Mouse (Mus musculus) midbrain, postnatal 0 days (tissue): ENCODE measurements around the gene Ttc39d. TPM values are rescaled to one million over a fixed set of nuclear protein-coding genes. Genes with fewer than 3 reads are reported as not detected.

Experiments used
- ATAC-seq: fragments of 200-750 bp; cut with Nextera tagmentation; 2 replicates; pipeline ENCODE4 v1.8.0; 2017; ENCODE audit warnings: moderate number of reproducible peaks, mild to moderate bottlenecking, moderate TSS enrichment, moderate library complexity; ENCODE audit not compliant: low FRiP score
- DNase-seq: peaks from one replicate; pipeline ENCODE4 v3.0.0-alpha.2; 2015; ENCODE audit warnings: low spot score
- H3K27ac ChIP-seq: fragments of 300-500 bp; sonication (generic); 2 replicates; pipeline ENCODE4 v1.5.1; 2014; ENCODE audit warnings: low read depth, mild to moderate bottlenecking, low read length, mixed read lengths
- H3K27me3 ChIP-seq: fragments of 300-500 bp; sonication (generic); 2 replicates; pipeline ENCODE4 v1.6.1; 2014; ENCODE audit warnings: low read length, control low read depth, mixed read lengths; ENCODE audit not compliant: insufficient read depth
- H3K36me3 ChIP-seq: fragments of 300-500 bp; sonication (generic); 2 replicates; pipeline ENCODE4 v1.6.1; 2014; ENCODE audit warnings: low read length, control low read depth, mixed read lengths; ENCODE audit not compliant: insufficient read depth
- H3K4me1 ChIP-seq: fragments of 300-500 bp; sonication (generic); 2 replicates; pipeline ENCODE4 v1.6.1; 2014; ENCODE audit warnings: mild to moderate bottlenecking, control low read depth, antibody characterized with exemption, low read length, mixed read lengths; ENCODE audit not compliant: insufficient read depth
- H3K4me2 ChIP-seq: fragments of 300-500 bp; sonication (generic); 2 replicates; pipeline ENCODE4 v1.6.1; 2014; ENCODE audit warnings: low read depth, mild to moderate bottlenecking, low read length, mixed read lengths; ENCODE audit not compliant: poor library complexity, severe bottlenecking
- H3K4me3 ChIP-seq: fragments of 300-500 bp; sonication (generic); 2 replicates; pipeline ENCODE4 v1.5.1; 2014; ENCODE audit warnings: low read depth, mild to moderate bottlenecking, low read length, moderate library complexity
- H3K9ac ChIP-seq: fragments of 300-500 bp; sonication (generic); replicated peaks from 2 replicates; pipeline ENCODE4 v1.6.1; 2014; ENCODE audit warnings: mild to moderate bottlenecking, low read length, moderate library complexity, mixed read lengths; ENCODE audit not compliant: poor library complexity, severe bottlenecking
- H3K9me3 ChIP-seq: fragments of 300-500 bp; sonication (generic); 2 replicates; pipeline ENCODE4 v1.6.1; 2016; ENCODE audit warnings: low read length, control low read depth
- CTCF ChIP-seq: IDR thresholded peaks from 2 replicates; pipeline ENCODE4 v1.5.1; 2016; ENCODE audit warnings: antibody characterized with exemption, mild to moderate bottlenecking
- WGBS: fragments of 180-500 bp; shearing (Covaris S2); extraction: QIAGEN DNeasy Blood & Tissue Kit; methylation state at CpG from one replicate; pipeline ENCODE4 v1.1.7; 2014; 5-methylcytosine and 5-hydroxymethylcytosine counted together
- polyA plus RNA-seq: library from polyadenylated mRNA; unstranded; fragments of >200 nt; fragmentation: Nextera tagmentation; extraction: Ambion mirVana; gene quantifications from 2 replicates; pipeline ENCODE4 v1.2.1, GENCODE M21; 2015
- total RNA-seq: library from RNA; depleted of rRNA; stranded (reverse); fragments of >200 nt; gene quantifications from 2 replicates; pipeline ENCODE4 v1.2.3, GENCODE M21; 2014

Ttc39d gene
- total and polyA plus RNA-seq, 2 experiments from 2014 or later, result 0.11 to 0.12 TPM

GRCm38 (mm10) chr17:80167436-80167835, 39.8 kb upstream of the Ttc39d start:
- H3K36me3 ChIP-seq, result no peaks in the 10 kb centered on the region
- no peaks in the 10 kb centered on the region for H3K9me3 ChIP-seq
- H3K9ac ChIP-seq, result no peak overlapping the region
- H3K4me1 ChIP-seq, result peaks cover 23% of the 10 kb centered on the region
- 0 out of 2 replicates have a peak overlapping the region, but pooled peaks have one; percentile 6 for H3K4me2 ChIP-seq
- ATAC-seq (no peak), DNase-seq (no peak)
- no peak for TF ChIP-seq CTCF
- no peak overlapping the region for H3K4me3 ChIP-seq
- peak overlapping the region; percentile 88 for H3K27ac ChIP-seq
- H3K27me3 ChIP-seq, result no peaks in the 10 kb centered on the region
- 66% methylated on average over 4 of the region's 4 CpGs for WGBS

GRCm38 (mm10) chr17:80167851-80168251, 39.4 kb upstream of the Ttc39d start:
- no peak for TF ChIP-seq CTCF
- DNase-seq, result peak; percentile 20

GRCm38 (mm10) chr17:80168425-80169182, 38.7 kb upstream of the Ttc39d start:
- peaks cover 23% of the 10 kb centered on the region for H3K4me1 ChIP-seq
- peak overlapping the region; percentile 14; the same call in 1 of the 2 replicates for H3K4me3 ChIP-seq
- H3K9ac ChIP-seq, result peak overlapping the region; percentile 51; the same call in 1 of the 2 replicates
- no peaks in the 10 kb centered on the region for H3K36me3 ChIP-seq
- ATAC-seq, result peak; percentile 88
- H3K27me3 ChIP-seq, result no peaks in the 10 kb centered on the region
- peak overlapping the region; percentile 88 for H3K27ac ChIP-seq
- WGBS, result 13% methylated on average over 16 of the region's 16 CpGs
- peak overlapping the region; percentile 45 for H3K4me2 ChIP-seq
- no peak; the same call in 1 of the 2 replicates for TF ChIP-seq CTCF
- no peaks in the 10 kb centered on the region for H3K9me3 ChIP-seq
- DNase-seq, result peak; percentile 89

More at GRCm38 (mm10) chr17:80167851-80168251, 39.4 kb upstream of the Ttc39d start:
- H3K9ac ChIP-seq, result no peak overlapping the region
- peak; percentile 76 for ATAC-seq
- H3K4me2 ChIP-seq, result peak overlapping the region; percentile 45; the same call in 1 of the 2 replicates
- WGBS, result 47% methylated on average over 7 of the region's 7 CpGs
- peaks cover 23% of the 10 kb centered on the region for H3K4me1 ChIP-seq
- no peak overlapping the region for H3K4me3 ChIP-seq
- H3K27me3 ChIP-seq, result no peaks in the 10 kb centered on the region
- no peaks in the 10 kb centered on the region for H3K9me3 ChIP-seq
- H3K27ac ChIP-seq, result peak overlapping the region; percentile 88
- H3K36me3 ChIP-seq, result no peaks in the 10 kb centered on the region

DNA sequence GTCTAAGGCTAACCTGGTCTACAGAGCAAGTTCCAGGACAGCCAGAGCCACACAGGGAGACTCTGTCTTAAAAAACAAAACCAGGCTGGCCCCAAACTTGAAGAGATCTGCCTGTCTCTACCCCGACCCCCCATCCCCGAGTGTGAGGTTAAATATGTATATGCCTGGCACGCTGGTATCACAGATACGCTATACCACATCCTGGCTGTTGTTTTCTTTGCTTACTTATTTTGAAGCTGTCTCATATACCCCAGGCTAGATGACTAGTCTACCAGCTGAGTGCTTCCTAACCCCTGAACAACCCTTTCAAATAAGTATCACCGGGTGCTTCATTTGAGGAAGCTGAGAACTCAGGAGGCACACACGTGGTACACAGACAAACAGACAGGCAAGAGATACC, 37.5 kb upstream of the Ttc39d start:
- no peak overlapping the region for H3K4me3 ChIP-seq
- ATAC-seq (no peak), DNase-seq (no peak)
- no peaks in the 10 kb centered on the region for H3K27me3 ChIP-seq
- no peaks in the 10 kb centered on the region for H3K36me3 ChIP-seq
- H3K9ac ChIP-seq, result no peak overlapping the region
- H3K9me3 ChIP-seq, result no peaks in the 10 kb centered on the region
- no peak for TF ChIP-seq CTCF
- 93% methylated on average over 6 of the region's 6 CpGs for WGBS
- H3K27ac ChIP-seq, result no peak overlapping the region
- no peak overlapping the region for H3K4me2 ChIP-seq
- H3K4me1 ChIP-seq, result peaks cover 23% of the 10 kb centered on the region

DNA sequence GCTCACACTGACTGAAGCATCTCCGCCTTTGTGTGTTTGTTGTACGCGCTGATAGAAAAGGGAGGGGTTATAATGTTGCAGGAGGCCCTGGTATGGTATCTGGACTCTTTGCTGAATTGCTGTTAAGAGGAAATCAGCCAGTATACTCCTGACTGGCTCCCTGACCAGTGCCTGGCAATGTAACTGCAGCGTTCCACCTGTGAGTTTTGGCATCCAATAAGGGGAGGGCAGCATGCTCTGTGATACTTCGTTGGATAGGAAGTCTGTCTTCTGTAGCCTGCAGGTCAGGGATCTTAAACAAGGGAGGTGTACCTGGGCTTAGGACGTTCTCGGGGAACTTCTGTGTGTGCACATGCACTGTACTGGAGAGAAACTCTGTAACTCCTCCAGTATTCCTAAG, 36.3 kb upstream of the Ttc39d start:
- H3K27me3 ChIP-seq, result no peaks in the 10 kb centered on the region
- ATAC-seq (no peak), DNase-seq (no peak)
- H3K4me3 ChIP-seq, result no peak overlapping the region
- TF ChIP-seq CTCF, result no peak
- H3K4me1 ChIP-seq, result peaks cover 23% of the 10 kb centered on the region
- 91% methylated on average over 7 of the region's 7 CpGs for WGBS
- H3K9ac ChIP-seq, result no peak overlapping the region
- H3K9me3 ChIP-seq, result no peaks in the 10 kb centered on the region
- H3K27ac ChIP-seq, result no peak overlapping the region
- H3K4me2 ChIP-seq, result no peak overlapping the region
- H3K36me3 ChIP-seq, result no peaks in the 10 kb centered on the region

GRCm38 (mm10) chr17:80171948-80172347, 35.3 kb upstream of the Ttc39d start:
- Histone ChIP-seq H3K9me3 (no peaks in the 10 kb centered on the region), H3K27me3 (no peaks in the 10 kb centered on the region), H3K4me3 (no peak overlapping the region), H3K36me3 (no peaks in the 10 kb centered on the region), H3K4me1 (peaks cover 23% of the 10 kb centered on the region), H3K27ac (no peak overlapping the region), H3K9ac (no peak overlapping the region), H3K4me2 (no peak overlapping the region)
- DNase-seq (no peak), ATAC-seq (no peak)
- WGBS, result 94% methylated on average over 4 of the region's 4 CpGs
- no peak for TF ChIP-seq CTCF
